Mouse (Mus musculus) G1E (cell line): Measurements from ENCODE around the gene Cdk5r2. TPM values are rescaled to one million over a fixed set of nuclear protein-coding genes. Genes with fewer than 3 reads are reported as not detected.

Experiments used
- ATAC-seq: 2 replicates; pipeline ENCODE4 v1.8.0; 2016; ENCODE audit warnings: mild to moderate bottlenecking; ENCODE audit not compliant: insufficient number of reproducible peaks, poor library complexity, low FRiP score, severe bottlenecking; ENCODE audit errors: extremely low read depth
- DNase-seq: peaks from one replicate; pipeline ENCODE4 v3.0.0; 2012; ENCODE audit warnings: low spot score
- H3K27me3 ChIP-seq: 2 replicates; pipeline ENCODE4 v1.6.1; 2012; ENCODE audit warnings: mild to moderate bottlenecking, low read length, inconsistent platforms; ENCODE audit not compliant: insufficient read depth
- H3K36me3 ChIP-seq: replicated peaks from 2 replicates; pipeline ENCODE3; 2012; ENCODE audit warnings: mild to moderate bottlenecking, inconsistent platforms
- H3K4me1 ChIP-seq: 2 replicates; pipeline ENCODE4 v1.6.1; 2012; ENCODE audit warnings: low read depth, low read length, inconsistent platforms, mixed read lengths; ENCODE audit not compliant: insufficient read depth
- H3K4me3 ChIP-seq: 2 replicates; pipeline ENCODE4 v1.5.1; 2012; ENCODE audit warnings: low read depth, mild to moderate bottlenecking, inconsistent platforms, low read length, moderate library complexity, mixed read lengths
- H3K9me3 ChIP-seq: replicated peaks from 2 replicates; pipeline ENCODE4 v1.6.1; 2012; ENCODE audit warnings: inconsistent platforms
- CTCF ChIP-seq: IDR thresholded peaks from 2 replicates; pipeline ENCODE4 v1.5.1; 2012; ENCODE audit warnings: low read depth, low read length, inconsistent platforms, mixed read lengths
- GATA1 ChIP-seq: IDR thresholded peaks from 2 replicates; pipeline ENCODE4 v1.6.1; 2012; ENCODE audit warnings: borderline replicate concordance, low read length, inconsistent platforms, mixed read lengths
- GATA2 ChIP-seq: IDR thresholded peaks from 2 replicates; pipeline ENCODE4 v1.6.1; 2012; ENCODE audit warnings: low read depth, low read length, inconsistent platforms, borderline replicate concordance
- POLR2AphosphoS5 ChIP-seq: IDR thresholded peaks from 2 replicates; pipeline ENCODE4 v1.6.1; 2012; ENCODE audit warnings: low read depth, low read length, inconsistent platforms; ENCODE audit not compliant: insufficient replicate concordance
- TAL1 ChIP-seq: conservative IDR thresholded peaks from 2 replicates; pipeline ENCODE4 v1.6.1; 2012; ENCODE audit warnings: low read depth, low read length, inconsistent platforms, mixed read lengths
- polyA plus RNA-seq: library from polyadenylated mRNA; stranded (reverse); fragments of >175 nt; gene quantifications from 2 replicates; pipeline ENCODE4 v1.2.3, GENCODE M21; 2012
- total RNA-seq, 2 experiments: library from RNA; stranded (forward) in 1 of 2; stranded (reverse) in 1 of 2; fragments of 200-1000 nt in 1 of 2; fragments of >200 nt in 1 of 2; fragmentation: Nextera tagmentation in 1 of 2; gene quantifications; 2 replicates each; pipeline ENCODE4 v1.2.3; 2014 to 2017

Cdk5r2 gene
- total and polyA plus RNA-seq, 3 experiments, result not detected

DNA sequence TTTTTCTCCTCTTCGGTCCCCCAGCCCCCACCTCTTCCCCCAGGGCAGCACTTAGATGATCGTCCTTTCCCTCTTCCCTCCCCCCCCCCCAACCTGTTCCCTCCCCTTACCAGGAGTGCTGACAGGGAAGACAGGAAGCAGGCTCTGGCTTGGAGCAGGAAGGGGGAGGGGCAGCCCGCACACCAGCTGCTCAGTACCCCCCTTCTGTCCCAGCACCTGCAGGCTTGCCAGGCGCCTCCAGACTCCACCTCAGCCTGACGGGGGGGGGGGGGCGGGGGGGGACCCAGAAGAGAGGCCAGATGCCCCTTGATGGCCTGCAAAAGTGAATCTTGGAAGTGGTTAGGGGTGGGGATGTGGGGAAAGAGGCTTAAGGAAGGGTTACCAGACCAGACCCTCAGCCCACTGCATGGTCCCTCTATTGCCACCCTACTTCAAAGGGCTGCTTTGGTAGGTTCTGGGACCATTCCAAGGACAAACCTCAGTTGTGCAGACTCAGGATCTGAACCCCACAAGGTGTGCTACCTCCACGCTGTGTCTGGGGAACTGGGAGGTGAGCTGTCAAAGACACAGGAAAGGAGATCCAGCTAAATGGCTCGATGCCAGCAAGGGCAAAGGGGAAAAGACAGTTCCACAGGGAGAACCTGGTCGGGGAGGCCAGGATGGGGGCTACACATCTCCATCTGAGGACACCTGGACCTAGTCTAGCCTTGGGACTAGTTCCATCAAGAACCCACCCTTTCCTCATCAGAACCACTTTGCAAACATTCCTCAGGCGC, 44.1 kb downstream of the Cdk5r2 start:
- TF ChIP-seq GATA2 (no peak), POLR2AphosphoS5 (no peak), TAL1 (no peak), GATA1 (no peak), CTCF (no peak)
- ATAC-seq (no peak), DNase-seq (no peak)
- Histone ChIP-seq H3K4me1 (no peaks in the 10 kb centered on the region), H3K27me3 (peaks cover 13% of the 10 kb centered on the region; the same call in 1 of the 2 replicates), H3K4me3 (no peak overlapping the region), H3K9me3 (no peaks in the 10 kb centered on the region), H3K36me3 (no peaks in the 10 kb centered on the region)

DNA sequence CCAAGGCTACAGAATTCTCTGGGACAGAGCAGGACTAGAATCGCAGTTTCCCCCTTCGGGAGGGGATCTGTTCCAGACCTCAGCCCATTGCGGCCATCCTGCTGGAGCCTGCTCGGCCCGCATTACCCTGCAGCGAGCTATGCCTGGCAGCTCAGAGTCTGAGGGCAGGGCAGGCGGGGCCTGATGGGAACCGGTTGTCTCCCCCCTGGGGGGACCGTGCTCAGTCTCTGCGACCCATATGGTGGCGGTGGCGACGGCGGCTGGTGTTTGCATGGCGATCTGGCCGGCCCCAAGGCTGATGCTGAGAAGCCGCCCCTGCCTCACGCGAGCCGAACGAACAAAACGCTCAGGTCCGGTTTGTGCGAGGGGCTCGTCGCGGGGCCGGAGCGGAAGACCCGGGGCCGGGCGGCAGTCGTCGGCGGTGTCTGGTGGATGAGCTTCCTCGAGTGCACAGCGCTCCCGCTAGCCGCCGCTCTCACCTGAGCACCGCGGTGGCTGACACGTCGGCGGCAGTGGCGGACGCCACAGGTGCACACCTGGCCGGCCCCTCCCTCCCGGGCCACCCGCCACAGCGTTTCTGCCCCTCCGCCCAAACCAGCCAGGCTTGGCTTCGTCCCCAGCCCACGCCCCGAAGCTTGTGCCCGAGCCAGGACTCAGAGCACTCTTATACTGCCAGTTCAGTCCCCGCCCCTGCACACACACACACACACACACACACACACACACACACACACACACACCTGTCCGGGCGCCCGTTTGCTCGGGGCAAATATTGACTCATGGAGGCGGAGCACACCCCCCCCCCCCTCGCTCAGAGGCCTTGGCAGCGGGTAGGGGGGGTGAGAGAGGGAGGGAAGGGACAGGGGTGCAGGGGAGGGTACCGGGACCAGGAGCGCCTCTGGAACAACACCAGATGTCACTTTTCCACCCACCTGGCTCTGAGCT, 45.9 kb downstream of the Cdk5r2 start:
- H3K9me3 ChIP-seq, result no peaks in the 10 kb centered on the region
- H3K4me3 ChIP-seq, result no peak overlapping the region
- peaks cover 13% of the 10 kb centered on the region; the same call in 1 of the 2 replicates for H3K27me3 ChIP-seq
- ATAC-seq (no peak), DNase-seq (no peak)
- no peaks in the 10 kb centered on the region for H3K4me1 ChIP-seq
- TF ChIP-seq TAL1, result no peak
- TF ChIP-seq GATA1, result no peak
- TF ChIP-seq CTCF, result no peak
- no peak for TF ChIP-seq GATA2
- no peak for TF ChIP-seq POLR2AphosphoS5
- no peaks in the 10 kb centered on the region for H3K36me3 ChIP-seq

- no peak for DNase-seq
- no peaks in the 10 kb centered on the region for H3K4me1 ChIP-seq
- H3K9me3 ChIP-seq, result no peaks in the 10 kb centered on the region
- TF ChIP-seq GATA1, result no peak
- peak; percentile 48 for TF ChIP-seq CTCF
- no peak overlapping the region for H3K4me3 ChIP-seq
- peaks cover 13% of the 10 kb centered on the region; the same call in 1 of the 2 replicates for H3K27me3 ChIP-seq
- no peaks in the 10 kb centered on the region for H3K36me3 ChIP-seq
- no peak for ATAC-seq
These were observed 47.0 kb downstream of the Cdk5r2 start for GRCm38 (mm10) chr1:74901686-74902085.

DNA sequence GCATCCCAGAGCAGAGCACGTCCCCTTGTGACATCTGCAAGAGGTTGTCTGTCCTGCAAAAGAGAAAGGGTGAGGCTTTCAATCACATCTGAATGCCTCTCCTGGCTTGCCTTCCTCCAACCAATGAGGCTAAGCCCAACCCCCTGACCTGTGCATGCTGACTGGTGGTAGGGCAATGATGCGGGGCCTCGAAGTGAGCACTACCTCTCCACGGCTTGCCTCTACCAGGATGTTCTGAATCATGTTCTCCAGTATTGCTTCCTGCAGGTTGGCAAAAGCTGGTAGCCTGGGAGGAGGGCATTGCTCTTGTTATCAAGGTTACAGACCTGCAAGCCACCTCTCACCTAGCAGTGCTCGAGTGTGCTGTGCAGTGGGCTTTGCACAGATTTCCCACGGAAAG, 47.5 kb downstream of the Cdk5r2 start:
- no peak for ATAC-seq
- Histone ChIP-seq H3K27me3 (peaks cover 13% of the 10 kb centered on the region; the same call in 1 of the 2 replicates), H3K4me3 (no peak overlapping the region), H3K4me1 (no peaks in the 10 kb centered on the region), H3K36me3 (no peaks in the 10 kb centered on the region), H3K9me3 (no peaks in the 10 kb centered on the region)
- TF ChIP-seq GATA2, result no peak
- TF ChIP-seq POLR2AphosphoS5, result no peak
- no peak for TF ChIP-seq GATA1
- no peak for TF ChIP-seq TAL1
- no peak for TF ChIP-seq CTCF
- no peak for DNase-seq

Other genes starting within 250 kb of the Cdk5r2 start
- 61.7 and 68.5 TPM in 2 replicates for gene Ttll4, start 193.2 kb upstream of the Cdk5r2 start, total RNA-seq (2014; fragmentation: Nextera tagmentation)
- gene Ttll4, start 193.2 kb upstream of the Cdk5r2 start, total RNA-seq (2017), result 44.4 and 46.0 TPM in 2 replicates
- 21.2 and 25.8 TPM in 2 replicates for gene Ttll4, start 193.2 kb upstream of the Cdk5r2 start, polyA plus RNA-seq
- gene Cyp27a1, start 141.4 kb upstream of the Cdk5r2 start, total RNA-seq (2014; fragmentation: Nextera tagmentation), result not detected in 2 replicates
- 0.55 TPM in 1 of 2 replicates, not detected in the other for gene Cyp27a1, start 141.4 kb upstream of the Cdk5r2 start, total RNA-seq (2017)
- not detected in 2 replicates for gene Cyp27a1, start 141.4 kb upstream of the Cdk5r2 start, polyA plus RNA-seq
- not detected in 2 replicates for gene Prkag3, start 105.7 kb upstream of the Cdk5r2 start, total RNA-seq (2014; fragmentation: Nextera tagmentation)
- gene Prkag3, start 105.7 kb upstream of the Cdk5r2 start, total RNA-seq (2017), result not detected in 2 replicates
- gene Prkag3, start 105.7 kb upstream of the Cdk5r2 start, polyA plus RNA-seq, result not detected in 2 replicates
- gene Wnt6, start 83.0 kb upstream of the Cdk5r2 start, total RNA-seq (2014; fragmentation: Nextera tagmentation), result not detected in 2 replicates
- gene Wnt6, start 83.0 kb upstream of the Cdk5r2 start, total RNA-seq (2017), result 0.17 TPM in 1 of 2 replicates, not detected in the other
- not detected in 2 replicates for gene Wnt6, start 83.0 kb upstream of the Cdk5r2 start, polyA plus RNA-seq
- gene Wnt10a, start 63.4 kb upstream of the Cdk5r2 start, total RNA-seq (2014; fragmentation: Nextera tagmentation), result not detected in 2 replicates
- 0.05 and 0.06 TPM in 2 replicates for gene Wnt10a, start 63.4 kb upstream of the Cdk5r2 start, total RNA-seq (2017)
- not detected in 2 replicates for gene Wnt10a, start 63.4 kb upstream of the Cdk5r2 start, polyA plus RNA-seq
- gene Fev, start 30.5 kb downstream of the Cdk5r2 start, total RNA-seq (2014; fragmentation: Nextera tagmentation), result not detected in 2 replicates
- gene Fev, start 30.5 kb downstream of the Cdk5r2 start, total RNA-seq (2017), result 0.33 TPM in 1 of 2 replicates, not detected in the other
- not detected in 2 replicates for gene Fev, start 30.5 kb downstream of the Cdk5r2 start, polyA plus RNA-seq
- not detected in 2 replicates for gene Cryba2, start 38.2 kb downstream of the Cdk5r2 start, total RNA-seq (2014; fragmentation: Nextera tagmentation)
- not detected in 2 replicates for gene Cryba2, start 38.2 kb downstream of the Cdk5r2 start, total RNA-seq (2017)
- gene Cryba2, start 38.2 kb downstream of the Cdk5r2 start, polyA plus RNA-seq, result not detected in 2 replicates
- not detected in 2 replicates for gene Cfap65, start 80.7 kb downstream of the Cdk5r2 start, total RNA-seq (2014; fragmentation: Nextera tagmentation)
- gene Cfap65, start 80.7 kb downstream of the Cdk5r2 start, total RNA-seq (2017), result 0.11 and 0.12 TPM in 2 replicates
- not detected in 2 replicates for gene Cfap65, start 80.7 kb downstream of the Cdk5r2 start, polyA plus RNA-seq
- gene Ihh, start 96.7 kb downstream of the Cdk5r2 start, total RNA-seq (2014; fragmentation: Nextera tagmentation), result not detected in 2 replicates
- 0.17 and 0.27 TPM in 2 replicates for gene Ihh, start 96.7 kb downstream of the Cdk5r2 start, total RNA-seq (2017)
- 0.08 and 0.13 TPM in 2 replicates for gene Ihh, start 96.7 kb downstream of the Cdk5r2 start, polyA plus RNA-seq